Mouse (Mus musculus): ENCODE measurements at regions not wholly inside any gene's neighbourhood (a gene's known extent, or its start where the extent isn't known, plus 50 kb on each side); places are given as distances from the start of the nearest gene placed in this dataset.

GRCm38 (mm10) chr6:93004587-93005240, 61.4 kb upstream of the Adamts9 start:
- DNase-seq = no peak

GRCm38 (mm10) chr6:93003812-93004211, 60.5 kb upstream of the Adamts9 start:
- DNase-seq = no peak

GRCm38 (mm10) chr6:92993647-92994046, 50.4 kb upstream of the Adamts9 start:
- no peak for DNase-seq
